Mouse (Mus musculus): ENCODE results near the gene Myrip.

The Myrip gene

GRCm38 (mm10) chr9:120504423-120504822, 203.1 kb downstream of the Myrip start:
- no peak for ATAC-seq (ENCODE audit: insufficient number of reproducible peaks, low FRiP score, low TSS enrichment)

- ATAC-seq (ENCODE audit: insufficient number of reproducible peaks, low FRiP score, low TSS enrichment): no peak
Observed at GRCm38 (mm10) chr9:120511781-120512180, 210.5 kb downstream of the Myrip start.

DNA sequence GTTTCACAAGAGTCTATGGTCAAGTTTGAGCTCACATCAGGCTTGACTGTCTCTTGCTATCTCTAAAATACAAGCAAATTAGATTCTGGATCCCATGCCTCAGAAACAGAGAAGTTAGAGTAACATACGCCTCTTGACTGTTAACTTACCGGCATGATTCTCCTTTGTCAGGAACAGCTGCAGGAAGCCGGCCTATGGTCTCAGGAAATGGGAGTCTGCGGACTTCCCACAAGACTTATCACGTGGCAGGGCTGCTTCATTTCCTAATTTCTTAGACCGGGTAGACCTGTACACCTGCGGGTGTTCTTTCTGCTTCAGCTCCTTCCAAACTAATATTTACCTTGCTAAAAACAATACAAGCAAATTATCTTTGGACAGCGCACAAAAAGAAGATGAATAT, 215.4 kb downstream of the Myrip start:
- no peak for ATAC-seq (ENCODE audit: insufficient number of reproducible peaks, low FRiP score, low TSS enrichment)

DNA sequence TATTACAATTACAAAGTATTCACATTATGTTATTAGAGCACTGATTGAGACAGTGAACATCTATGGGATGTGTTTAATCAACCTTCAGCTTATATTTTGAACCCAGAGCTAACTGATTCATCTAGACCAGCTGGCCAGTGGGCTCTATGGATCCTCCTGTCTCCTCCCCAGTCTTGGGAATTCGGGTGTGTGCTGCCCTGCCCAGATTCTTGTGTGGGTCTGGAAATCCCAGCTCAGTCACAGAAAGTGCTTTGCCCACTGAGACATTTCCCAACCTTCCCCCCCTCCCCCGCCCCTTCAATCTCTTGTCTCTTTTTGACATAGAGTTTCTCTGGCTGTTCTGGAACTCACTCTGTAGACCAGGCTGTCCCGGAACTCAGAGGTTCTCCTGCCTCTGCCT, 217.6 kb downstream of the Myrip start:
- ATAC-seq (ENCODE audit: insufficient number of reproducible peaks, low FRiP score, low TSS enrichment): no peak

DNA sequence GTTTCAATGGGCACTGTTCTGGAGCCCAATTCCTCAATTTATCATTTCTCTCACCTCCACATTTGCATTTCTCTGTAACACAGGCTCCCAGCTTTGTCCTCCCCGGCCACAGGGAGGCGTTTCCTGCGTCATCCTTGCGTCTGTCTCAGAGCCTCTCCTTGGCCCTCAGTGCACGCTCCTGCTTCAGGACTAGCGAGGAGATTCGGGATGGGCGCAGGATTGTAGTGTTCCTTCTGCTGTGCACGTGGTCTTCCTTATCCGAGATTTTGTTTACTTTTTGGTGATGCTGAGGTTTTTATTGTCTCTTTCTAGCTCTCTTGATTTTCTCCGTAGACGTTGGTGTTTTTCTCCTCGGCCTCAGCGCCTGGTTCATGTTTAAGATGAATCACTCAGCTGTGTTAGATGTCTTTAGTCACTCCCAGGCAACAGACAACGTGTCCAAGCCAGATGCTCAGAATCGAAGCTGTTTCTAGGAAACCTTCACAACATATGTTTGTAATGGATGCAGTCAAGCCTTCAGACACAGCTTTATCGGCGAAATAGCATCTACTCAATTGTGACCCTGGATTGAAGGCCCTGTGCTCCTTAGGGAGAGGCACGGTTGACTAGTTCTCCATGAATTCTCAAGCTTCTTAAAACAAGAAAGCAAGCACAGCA, 218.3 kb downstream of the Myrip start:
- ATAC-seq (ENCODE audit: insufficient number of reproducible peaks, low FRiP score, low TSS enrichment): no peak

DNA sequence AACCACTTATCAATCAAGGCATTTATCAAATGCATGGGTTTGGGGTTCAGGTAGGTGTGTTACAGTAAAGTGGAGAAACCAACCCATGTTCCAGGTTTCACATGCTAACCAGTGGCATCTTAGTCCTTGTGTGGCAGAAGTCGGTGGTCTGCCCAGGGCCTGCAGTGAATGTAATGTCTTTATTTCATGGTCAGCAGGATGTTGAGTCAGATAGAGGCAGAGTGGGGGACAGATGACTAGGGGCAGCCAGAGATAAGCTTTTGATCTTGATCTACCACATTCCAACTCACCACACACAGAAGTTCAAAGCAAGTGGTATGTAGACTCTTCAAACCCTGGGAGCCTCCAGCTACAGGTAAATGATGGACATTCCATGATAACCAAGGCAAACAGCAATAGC, 219.8 kb downstream of the Myrip start:
- no peak for ATAC-seq (ENCODE audit: insufficient number of reproducible peaks, low FRiP score, low TSS enrichment)
